13 mouse cellular contexts compared by ENCODE assay signal in genomic region chr1:136052547-136052946, GRCm38 (mm10). TPM values are rescaled to one million over a fixed set of nuclear protein-coding genes. Genes with fewer than 3 reads are reported as not detected.
DNase-seq lines count a peak whose midpoint lies in the region; ATAC-seq and TF ChIP-seq lines count a peak whose summit lies in the region.
"Had no signal": no experiment of that assay in that cellular context is flagged by ENCODE, and none has a peak within 500 bp of the region (broad histone marks: within the 10 kb centered on the region; RNA-seq: fewer than 3 reads in every experiment).

TSS of gene Cacna1s (plus strand) at chr1:136052750.

- no peak for ATAC-seq in heart, embryonic 13.5 days (ENCODE audit: extremely low read depth, insufficient number of reproducible peaks, low FRiP score, low TSS enrichment)
- no peak for ATAC-seq in megakaryocyte, adult 5-6 weeks (ENCODE audit: poor library complexity, severe bottlenecking)
- peak; percentile 53 for ATAC-seq in limb, embryonic 14.5 days (ENCODE audit: low FRiP score, low read depth)
- ATAC-seq: liver, embryonic 12.5 days; lung, postnatal 0 days had no signal

- H3K4me2 ChIP-seq in heart, embryonic 13.5 days, result no peak within 1 kb of the TSS
- H3K4me2 ChIP-seq in limb, embryonic 14.5 days (replicated peaks; ENCODE audit: low read depth, low read length, severe bottlenecking), result no peak within 1 kb of the TSS

- H3K27me3 ChIP-seq in heart, embryonic 13.5 days (replicated peaks), result peaks cover 78% of the 10 kb centered on the region
- H3K27me3 ChIP-seq in megakaryocyte, embryonic 14.5 days (replicated peaks), result peaks cover 92% of the 10 kb centered on the region
- peaks cover 33% of the 10 kb centered on the region for H3K27me3 ChIP-seq in limb, embryonic 14.5 days (ENCODE audit: control insufficient read depth, insufficient read depth, low read length)

- H3K4me3 ChIP-seq in heart, embryonic 13.5 days, result no peak within 1 kb of the TSS
- peak within 1 kb of the TSS; percentile 2 for H3K4me3 ChIP-seq in megakaryocyte, embryonic 14.5 days (replicated peaks)
- H3K4me3 ChIP-seq in limb, embryonic 14.5 days (replicated peaks; ENCODE audit: low read length), result no peak within 1 kb of the TSS

- H3K9ac ChIP-seq in heart, embryonic 13.5 days, result 0 out of 2 replicates have a peak within 1 kb of the TSS, but pooled peaks have one; percentile 25
- H3K9ac ChIP-seq in limb, embryonic 14.5 days (ENCODE audit: low read depth, low read length, severe bottlenecking), result no peak within 1 kb of the TSS
- H3K9ac ChIP-seq: liver, embryonic 12.5 days had no signal

- H3K9me3 ChIP-seq in heart, embryonic 13.5 days, result no peaks in the 10 kb centered on the region
- no peaks in the 10 kb centered on the region for H3K9me3 ChIP-seq in megakaryocyte, embryonic 14.5 days
- H3K9me3 ChIP-seq in limb, embryonic 14.5 days (ENCODE audit: control insufficient read depth, low read length), result no peaks in the 10 kb centered on the region
- H3K9me3 ChIP-seq: liver, embryonic 12.5 days had no signal

- H3K27ac ChIP-seq in heart, embryonic 13.5 days (replicated peaks), result no peak within 1 kb of the TSS
- no peak within 1 kb of the TSS for H3K27ac ChIP-seq in limb, embryonic 14.5 days (replicated peaks; ENCODE audit: low read depth, low read length)
- H3K27ac ChIP-seq: liver, embryonic 12.5 days had no signal

- DNase-seq in heart, adult 9 months (ENCODE audit: low spot score in 2 of 2), result no peak
- DNase-seq in gastrocnemius, adult 18-20 months (ENCODE audit: low spot score), result peak; percentile 81
- DNase-seq in limb, embryonic 14.5 days (ENCODE audit: low spot score), result no peak
- no peak for DNase-seq in spleen, postnatal 36 days (ENCODE audit: low spot score in 2 of 2)
- DNase-seq: cerebellum, adult 11-12 months; kidney, postnatal 10 days; layer of hippocampus, postnatal 36 days; thymus, postnatal 14 days had no signal

- H3K36me3 ChIP-seq in heart, embryonic 13.5 days, result no peaks in the 10 kb centered on the region
- no peaks in the 10 kb centered on the region for H3K36me3 ChIP-seq in megakaryocyte, embryonic 14.5 days (replicated peaks; ENCODE audit: low read length)
- H3K36me3 ChIP-seq in limb, embryonic 14.5 days (ENCODE audit: control insufficient read depth, insufficient read depth, low read length), result no peaks in the 10 kb centered on the region
- H3K36me3 ChIP-seq: liver, embryonic 12.5 days had no signal

- no peak for TF ChIP-seq POLR2A in limb, embryonic 14.5 days (IDR thresholded peaks at IDR 0.05; ENCODE audit: borderline replicate concordance, extremely low read depth, insufficient read depth, insufficient read length)

- H3K4me1 ChIP-seq in heart, embryonic 13.5 days, result peaks cover 34% of the 10 kb centered on the region
- peaks cover 21% of the 10 kb centered on the region for H3K4me1 ChIP-seq in megakaryocyte, embryonic 14.5 days
- peaks cover 4% of the 10 kb centered on the region; the same call in 1 of the 2 replicates for H3K4me1 ChIP-seq in limb, embryonic 14.5 days (ENCODE audit: control insufficient read depth, insufficient read depth, low read length)

- 24% methylated on average over 11 of the region's 11 CpGs for WGBS in heart, embryonic 13.5 days
- WGBS in limb, embryonic 14.5 days, result 35% methylated on average over 11 of the region's 11 CpGs

RNA-seq across cellular contexts. Expression of gene Cacna1s, which starts in this region (rescaled TPM):
- polyA plus RNA-seq in heart, embryonic 13.5 days (2015; fragmentation: Nextera tagmentation; extraction: Ambion mirVana), result 0.19 and 0.45 TPM in 2 replicates
- not detected in 2 replicates for polyA plus RNA-seq in megakaryocyte, embryonic 14.5 days (2012; ENCODE audit: insufficient read depth, low replicate concordance)
- 0.05 TPM in 1 of 2 replicates, not detected in the other for total RNA-seq in megakaryocyte, adult 5-6 weeks (2015)
- total RNA-seq in megakaryocyte, adult 5-6 weeks (2017), result not detected in 2 replicates
- 1,000 to 10,000 TPM in 1 of 2 experiments, 100 to 1,000 TPM in 1; 824 to 1,030 TPM for total RNA-seq in gastrocnemius, adult 18-20 months (2021)
- polyA plus RNA-seq in limb, embryonic 14.5 days (2012; rRNA removed), result 16.6 and 22.4 TPM in 2 replicates
- polyA plus RNA-seq in limb, embryonic 14.5 days (2014; fragmentation: Nextera tagmentation; extraction: Ambion mirVana), result 4.3 and 6.9 TPM in 2 replicates

Comparison
In these comparisons a context has a peak if more than half of its experiments do, and no peak if none do; other contexts are left out.
1. RNA of gene Cacna1s (total RNA-seq): 824 to 1,030 TPM in gastrocnemius, adult 18-20 months; 0.05 TPM in megakaryocyte, adult 5-6 weeks; every median in the first group is over 100 times any median in the second.